ENCODE assay signal across 8 mouse cellular contexts in the genomic region with DNA sequence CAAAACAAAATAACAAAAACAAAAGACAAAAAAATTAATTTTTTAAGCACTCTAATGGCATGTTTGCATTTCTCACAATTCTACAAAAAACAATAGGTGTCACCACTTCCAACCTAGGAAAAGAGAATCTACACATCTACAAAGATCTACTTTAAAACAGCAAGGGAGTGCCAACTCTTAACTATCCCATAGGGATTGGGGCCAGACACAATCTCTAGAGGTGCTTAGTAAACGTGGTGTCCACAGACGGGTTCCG. TPM values are rescaled to one million over a fixed set of nuclear protein-coding genes. Genes with fewer than 3 reads are reported as not detected.
DNase-seq lines count a peak whose midpoint lies in the region; ATAC-seq and TF ChIP-seq lines count a peak whose summit lies in the region.

Gene Kif4, plus strand, starts transcription at position 192 of the 256 bp plus-strand sequence.

- TF ChIP-seq POLR2A in small intestine, adult 2 months (IDR thresholded peaks at IDR 0.05; ENCODE audit: low read depth, low read length), result no peak

- H3K4me2 ChIP-seq in lung, embryonic 15.5 days, result peak within 1 kb of the TSS; percentile 63
- peak within 1 kb of the TSS; percentile 77 for H3K4me2 ChIP-seq in limb, embryonic 13.5 days (replicated peaks)

- peak within 1 kb of the TSS; percentile 63 for H3K4me3 ChIP-seq in lung, embryonic 15.5 days
- peak within 1 kb of the TSS; percentile 73 for H3K4me3 ChIP-seq in erythroblast, embryonic 14.5 days (replicated peaks)
- peak within 1 kb of the TSS; percentile 61 for H3K4me3 ChIP-seq in limb, embryonic 13.5 days
- H3K4me3 ChIP-seq in small intestine, adult 2 months (ENCODE audit: low read depth, low read length), result peak within 1 kb of the TSS; percentile 95

- no peaks in the 10 kb centered on the region for H3K27me3 ChIP-seq in lung, embryonic 15.5 days
- H3K27me3 ChIP-seq in erythroblast, embryonic 14.5 days (ENCODE audit: control insufficient read depth), result peaks cover 5% of the 10 kb centered on the region; the same call in 1 of the 2 replicates
- peaks cover 8% of the 10 kb centered on the region for H3K27me3 ChIP-seq in limb, embryonic 13.5 days
- H3K27me3 ChIP-seq in small intestine, adult 2 months (ENCODE audit: control insufficient read depth, insufficient read depth, low read length), result no peaks in the 10 kb centered on the region

- no peak for DNase-seq in lung, adult 18-20 months
- no peak for DNase-seq in urinary bladder, postnatal 4 days (ENCODE audit: low spot score in 2 of 2)
- DNase-seq in embryo, embryonic 9.5 days (ENCODE audit: extremely low spot score), result no peak
- DNase-seq in cerebellum, adult 18-20 months, result no peak

- TF ChIP-seq CTCF in small intestine, adult 2 months (IDR thresholded peaks at IDR 0.05; ENCODE audit: extremely low read depth, insufficient read length, insufficient replicate concordance, low read depth, low read length), result no peak

- H3K9me3 ChIP-seq in lung, embryonic 15.5 days, result no peaks in the 10 kb centered on the region
- peaks cover 8% of the 10 kb centered on the region for H3K9me3 ChIP-seq in erythroblast, embryonic 14.5 days (ENCODE audit: control insufficient read depth, low read length)
- H3K9me3 ChIP-seq in limb, embryonic 13.5 days, result no peaks in the 10 kb centered on the region

- no peaks in the 10 kb centered on the region for H3K36me3 ChIP-seq in lung, embryonic 15.5 days
- peaks cover 73% of the 10 kb centered on the region for H3K36me3 ChIP-seq in erythroblast, embryonic 14.5 days (ENCODE audit: control insufficient read depth)
- peaks cover 9% of the 10 kb centered on the region; the same call in 1 of the 2 replicates for H3K36me3 ChIP-seq in limb, embryonic 13.5 days
- peaks cover 10% of the 10 kb centered on the region for H3K36me3 ChIP-seq in small intestine, adult 2 months (ENCODE audit: control insufficient read depth, insufficient read depth, low read length)

- no peak for ATAC-seq in lung, embryonic 15.5 days (ENCODE audit: borderline replicate concordance, extremely low read depth, low FRiP score, low TSS enrichment)
- ATAC-seq in limb, embryonic 13.5 days (ENCODE audit: low FRiP score, low read depth), result no peak

- H3K27ac ChIP-seq in lung, embryonic 15.5 days, result peak within 1 kb of the TSS; percentile 79
- peak within 1 kb of the TSS; percentile 74 for H3K27ac ChIP-seq in limb, embryonic 13.5 days
- H3K27ac ChIP-seq in small intestine, adult 2 months (ENCODE audit: insufficient read depth, low read depth, low read length), result peak within 1 kb of the TSS; percentile 74

- no peaks in the 10 kb centered on the region for H3K4me1 ChIP-seq in lung, embryonic 15.5 days
- peaks cover 26% of the 10 kb centered on the region for H3K4me1 ChIP-seq in erythroblast, embryonic 14.5 days (ENCODE audit: control insufficient read depth)
- H3K4me1 ChIP-seq in limb, embryonic 13.5 days, result no peaks in the 10 kb centered on the region; the same call in 1 of the 2 replicates
- peaks cover 3% of the 10 kb centered on the region; the same call in 1 of the 2 replicates for H3K4me1 ChIP-seq in small intestine, adult 2 months (ENCODE audit: control insufficient read depth, insufficient read depth, insufficient read length, low read length)

- WGBS in lung, embryonic 15.5 days, result 31% methylated on average over 3 of the region's 3 CpGs
- WGBS in limb, embryonic 13.5 days, result 15% methylated on average over 3 of the region's 3 CpGs
- 4% methylated on average over 3 of the region's 3 CpGs for WGBS in small intestine, adult 2 months

- peak within 1 kb of the TSS; percentile 62 for H3K9ac ChIP-seq in lung, embryonic 15.5 days
- peak within 1 kb of the TSS; percentile 69 for H3K9ac ChIP-seq in limb, embryonic 13.5 days

RNA-seq across cellular contexts. Expression of gene Kif4, which starts in this region (rescaled TPM):
- polyA plus RNA-seq in lung, embryonic 15.5 days (2015; fragmentation: Nextera tagmentation; extraction: Ambion mirVana), result 33.6 TPM in 2 replicates
- polyA plus RNA-seq in erythroblast, embryonic 14.5 days (2012), result 0.61 and 0.92 TPM in 2 replicates
- polyA plus RNA-seq in limb, embryonic 13.5 days (2015; fragmentation: Nextera tagmentation; extraction: Ambion mirVana), result 29.4 and 30.7 TPM in 2 replicates
- polyA plus RNA-seq in small intestine, adult 2 months (2012; rRNA removed), result 0.61 and 1.2 TPM in 2 replicates

Comparison
In these comparisons a context has a peak if more than half of its experiments do, and no peak if none do; other contexts are left out.
1. RNA of gene Kif4 (polyA plus RNA-seq): 33.6 TPM in lung, embryonic 15.5 days and 29.4 to 30.7 TPM in limb, embryonic 13.5 days; 0.61 to 1.2 TPM in small intestine, adult 2 months and 0.61 to 0.92 TPM in erythroblast, embryonic 14.5 days; every median in the first group is over 10 times any median in the second.
2. Peak in every context shown above with its lines, with median percentiles within 50 percentile points of each other: H3K27ac ChIP-seq and H3K4me3 ChIP-seq.